Mouse (Mus musculus) hindbrain, embryonic 15.5 days (tissue): ENCODE results near the gene P2ry10. TPM values are rescaled to one million over a fixed set of nuclear protein-coding genes. Genes with fewer than 3 reads are reported as not detected.
"Not testable (repeated sequence)": the region's sequence is repeated elsewhere in the genome, so short reads cannot be mapped to it uniquely, and the experiment has no call there.

Experiments
- ATAC-seq: fragments of 200-750 bp; cut with Nextera tagmentation; 2 replicates; pipeline ENCODE4 v1.8.0; 2017; ENCODE audit warnings: low read depth, moderate number of reproducible peaks, moderate TSS enrichment; ENCODE audit not compliant: low FRiP score
- H3K27ac ChIP-seq: fragments of 300-500 bp; sonication (generic); replicated peaks from 2 replicates; pipeline ENCODE4 v1.5.1; 2015; ENCODE audit warnings: mild to moderate bottlenecking, inconsistent platforms
- H3K27me3 ChIP-seq: fragments of 300-500 bp; sonication (generic); 2 replicates; pipeline ENCODE4 v1.6.1; 2015; ENCODE audit warnings: control low read depth, inconsistent platforms
- H3K36me3 ChIP-seq: fragments of 300-500 bp; sonication (generic); 2 replicates; pipeline ENCODE4 v1.6.1; 2015; ENCODE audit warnings: control low read depth, inconsistent platforms
- H3K4me1 ChIP-seq: fragments of 300-500 bp; sonication (generic); replicated peaks from 2 replicates; pipeline ENCODE4 v1.6.1; 2015; ENCODE audit warnings: control low read depth, inconsistent platforms
- H3K4me2 ChIP-seq: fragments of 300-500 bp; sonication (generic); 2 replicates; pipeline ENCODE4 v1.6.1; 2015; ENCODE audit warnings: moderate library complexity, mild to moderate bottlenecking, inconsistent platforms
- H3K4me3 ChIP-seq: fragments of 300-500 bp; sonication (generic); 2 replicates; pipeline ENCODE4 v1.5.1; 2015; ENCODE audit warnings: mild to moderate bottlenecking, inconsistent platforms
- H3K9ac ChIP-seq: fragments of 300-500 bp; sonication (generic); 2 replicates; pipeline ENCODE4 v1.6.1; 2015; ENCODE audit warnings: inconsistent platforms
- H3K9me3 ChIP-seq: fragments of 300-500 bp; sonication (generic); 2 replicates; pipeline ENCODE4 v1.6.1; 2016; ENCODE audit warnings: control low read depth, inconsistent platforms
- WGBS: fragments of 180-500 bp; shearing (Covaris S2); methylation state at CpG from one replicate; pipeline ENCODE4 v1.1.7; 2015; 5-methylcytosine and 5-hydroxymethylcytosine counted together
- polyA plus RNA-seq: library from polyadenylated mRNA; unstranded; fragments of >200 nt; fragmentation: Nextera tagmentation; extraction: Ambion mirVana; gene quantifications from 2 replicates; pipeline ENCODE4 v1.2.1, GENCODE M21; 2015

Gene P2ry10
- not detected in 2 replicates for polyA plus RNA-seq

DNA sequence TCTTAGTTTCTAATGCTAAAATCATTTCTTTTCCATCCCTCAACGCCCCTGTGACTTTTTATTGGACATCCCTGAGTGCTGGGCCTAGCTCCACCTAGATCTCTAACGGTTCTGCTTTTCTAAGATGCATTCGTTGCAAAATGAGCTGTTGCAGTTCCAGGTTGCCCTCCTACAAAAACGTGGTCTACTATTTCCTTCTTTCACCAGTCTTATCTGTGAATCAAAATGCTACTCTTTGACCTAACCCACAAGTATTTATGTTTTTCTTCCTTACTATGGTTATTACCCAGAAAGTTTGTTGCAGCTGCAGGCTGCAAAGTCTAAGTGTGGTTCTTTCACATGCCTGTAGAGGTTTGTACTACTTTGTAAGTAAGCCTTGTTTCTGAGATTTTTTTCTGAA lies at the start of gene P2ry10:
Gene P2ry10 (plus strand): TSS at position 316 of the 400 bp plus-strand sequence.
- Histone ChIP-seq H3K9me3 (no peaks in the 10 kb centered on the region), H3K27me3 (no peaks in the 10 kb centered on the region), H3K4me2 (no peak within 1 kb of the TSS), H3K4me3 (no peak within 1 kb of the TSS), H3K27ac (no peak within 1 kb of the TSS), H3K4me1 (no peaks in the 10 kb centered on the region), H3K36me3 (no peaks in the 10 kb centered on the region), H3K9ac (no peak within 1 kb of the TSS)
- ATAC-seq, result no peak
- WGBS, result 65% methylated on average over 4 of the region's 4 CpGs

- Histone ChIP-seq H3K27me3 (no peaks in the 10 kb centered on the region), H3K27ac (no peak overlapping the region), H3K4me2 (no peak overlapping the region), H3K36me3 (no peaks in the 10 kb centered on the region), H3K9ac (no peak overlapping the region), H3K4me1 (no peaks in the 10 kb centered on the region), H3K9me3 (no peaks in the 10 kb centered on the region), H3K4me3 (no peak overlapping the region)
- ATAC-seq, result no peak
Observed at GRCm38 (mm10) chrX:107039146-107039545, 49.1 kb upstream of the P2ry10 start.

DNA sequence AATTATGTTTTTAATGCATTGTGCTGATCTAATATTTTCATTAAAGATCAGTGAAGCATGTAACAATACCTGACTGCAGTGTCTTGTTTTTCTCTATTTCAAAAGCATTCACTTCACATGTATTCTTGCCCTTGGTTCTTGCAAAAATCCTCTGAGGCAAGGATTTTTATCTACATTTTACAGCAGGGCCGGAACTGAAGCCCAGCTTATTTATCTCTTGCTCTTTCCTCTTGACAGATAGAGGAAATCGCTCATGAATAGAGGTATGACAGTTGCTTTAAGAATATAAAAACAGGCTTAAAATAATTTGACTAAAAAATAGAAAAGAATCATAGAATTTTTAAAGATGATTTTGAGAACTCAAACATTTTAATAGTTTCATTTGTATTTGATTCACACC lies 48.7 kb upstream of the P2ry10 start:
- Histone ChIP-seq H3K4me1 (no peaks in the 10 kb centered on the region), H3K4me3 (no peak overlapping the region), H3K9me3 (no peaks in the 10 kb centered on the region), H3K9ac (no peak overlapping the region), H3K36me3 (no peaks in the 10 kb centered on the region), H3K4me2 (no peak overlapping the region), H3K27ac (no peak overlapping the region), H3K27me3 (no peaks in the 10 kb centered on the region)
- no peak for ATAC-seq
- 70% methylated on average over 2 of the region's 2 CpGs for WGBS

GRCm38 (mm10) chrX:107042367-107042766 lies 45.9 kb upstream of the P2ry10 start:
- Histone ChIP-seq H3K27ac (no peak overlapping the region), H3K4me1 (no peaks in the 10 kb centered on the region), H3K4me3 (no peak overlapping the region), H3K4me2 (no peak overlapping the region), H3K27me3 (no peaks in the 10 kb centered on the region), H3K9ac (no peak overlapping the region), H3K36me3 (no peaks in the 10 kb centered on the region), H3K9me3 (no peaks in the 10 kb centered on the region)
- no peak for ATAC-seq
- WGBS, result 89% methylated on average over 2 of the region's 2 CpGs

DNA sequence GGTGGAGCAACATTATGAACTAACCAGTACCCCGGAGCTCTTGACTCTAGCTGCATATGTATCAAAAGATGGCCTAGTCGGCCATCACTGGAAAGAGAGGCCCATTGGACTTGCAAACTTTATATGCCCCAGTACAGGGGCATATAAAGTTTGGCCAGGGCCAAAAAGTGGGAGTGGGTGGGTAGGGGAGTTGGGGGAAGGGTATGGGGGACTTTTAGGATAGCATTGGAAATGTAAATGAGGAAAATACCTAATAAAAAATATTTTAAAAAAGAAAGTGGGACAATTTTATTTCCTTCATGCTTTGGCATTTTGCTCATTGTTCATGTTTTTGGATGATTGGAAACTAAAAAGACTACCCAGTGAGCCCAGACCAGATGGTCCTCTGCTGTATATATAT lies 4.9 kb upstream of the P2ry10 start:
- ATAC-seq, H3K27me3 ChIP-seq, H3K27ac ChIP-seq, H3K9me3 ChIP-seq, H3K4me1 ChIP-seq, H3K9ac ChIP-seq, H3K4me3 ChIP-seq, H3K36me3 ChIP-seq, H3K4me2 ChIP-seq: not testable (repeated sequence)
- WGBS, result 96% methylated on average over 2 of the region's 2 CpGs

- H3K9ac ChIP-seq, result no peak overlapping the region
- no peak overlapping the region for H3K27ac ChIP-seq
- no peaks in the 10 kb centered on the region for H3K27me3 ChIP-seq
- H3K4me2 ChIP-seq, result no peak overlapping the region
- H3K4me1 ChIP-seq, result no peaks in the 10 kb centered on the region
- no peaks in the 10 kb centered on the region for H3K36me3 ChIP-seq
- no peak for ATAC-seq
- H3K4me3 ChIP-seq, result no peak overlapping the region
- H3K9me3 ChIP-seq, result no peaks in the 10 kb centered on the region
Observed at GRCm38 (mm10) chrX:107084320-107084719, 4.0 kb upstream of the P2ry10 start.

DNA sequence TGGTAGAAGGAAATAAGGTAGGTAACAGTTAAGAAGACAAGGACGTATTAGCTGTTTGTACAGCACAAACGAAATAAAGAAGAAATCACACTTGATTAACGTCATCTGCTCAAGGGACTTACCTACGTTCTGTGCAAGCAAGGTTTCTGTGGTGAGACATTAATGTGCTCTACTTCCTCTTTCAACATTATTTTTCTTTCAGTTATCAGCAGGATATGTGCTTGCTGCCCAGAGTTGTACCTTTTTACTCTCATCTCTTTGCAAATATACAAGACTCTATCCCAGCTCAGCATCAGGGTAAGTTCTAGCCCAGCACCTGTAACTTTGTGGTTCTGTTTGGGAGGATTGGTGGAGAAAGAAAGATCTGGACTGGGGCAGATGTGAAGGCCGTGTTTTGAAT lies 839 bp downstream of the P2ry10 start:
- no peak overlapping the region for H3K4me3 ChIP-seq
- ATAC-seq, result no peak
- H3K27ac ChIP-seq, result no peak overlapping the region
- no peaks in the 10 kb centered on the region for H3K27me3 ChIP-seq
- H3K9me3 ChIP-seq, result no peaks in the 10 kb centered on the region
- H3K4me2 ChIP-seq, result no peak overlapping the region
- no peak overlapping the region for H3K9ac ChIP-seq
- no peaks in the 10 kb centered on the region for H3K4me1 ChIP-seq
- WGBS, result 88% methylated on average over 5 of the region's 5 CpGs
- no peaks in the 10 kb centered on the region for H3K36me3 ChIP-seq

DNA sequence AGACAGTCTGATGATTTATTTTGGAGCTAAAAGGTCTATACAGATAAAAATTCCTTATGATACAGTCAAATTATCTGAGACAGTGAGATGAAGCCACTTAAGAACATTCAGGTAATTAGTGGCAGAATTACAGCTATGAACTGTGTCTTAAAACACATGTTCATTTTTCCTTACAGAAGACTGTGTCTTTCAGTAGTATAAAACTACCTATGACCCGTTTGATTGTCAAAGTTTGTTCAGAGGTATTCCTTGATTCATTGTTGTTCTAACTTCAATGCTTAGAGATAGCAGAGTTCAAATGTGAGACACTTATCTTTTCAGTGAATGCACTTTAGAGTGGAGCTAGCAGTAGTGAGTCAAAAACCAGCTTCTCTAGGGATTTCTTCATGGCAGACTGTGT lies 1.6 kb downstream of the P2ry10 start:
- no peak overlapping the region for H3K4me3 ChIP-seq
- H3K4me1 ChIP-seq, result no peaks in the 10 kb centered on the region
- no peak for ATAC-seq
- no peak overlapping the region for H3K27ac ChIP-seq
- no peak overlapping the region for H3K4me2 ChIP-seq
- H3K9ac ChIP-seq, result no peak overlapping the region
- no peaks in the 10 kb centered on the region for H3K27me3 ChIP-seq
- H3K36me3 ChIP-seq, result no peaks in the 10 kb centered on the region
- WGBS, result 81% methylated on average over 1 of the region's 1 CpGs
- no peaks in the 10 kb centered on the region for H3K9me3 ChIP-seq

DNA sequence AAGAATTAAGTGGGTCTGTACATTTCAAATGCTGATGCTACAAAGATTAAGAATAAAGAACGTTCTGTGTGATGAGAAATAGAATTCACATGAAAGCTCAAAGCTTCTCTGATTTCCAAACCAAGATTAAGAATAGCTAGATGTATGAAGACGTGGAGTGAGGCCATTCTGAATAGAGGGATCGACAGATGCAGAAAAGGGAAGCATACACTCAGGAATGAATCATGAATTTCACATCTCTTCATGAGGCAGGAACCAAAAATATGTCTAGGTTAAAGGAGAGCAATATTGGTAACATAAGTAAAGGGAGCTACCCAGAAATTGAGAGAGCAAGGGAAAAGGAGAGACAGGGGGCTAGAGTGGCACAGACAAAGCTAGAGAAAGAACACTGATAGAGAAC lies 7.3 kb downstream of the P2ry10 start:
- H3K9ac ChIP-seq, result no peak overlapping the region
- H3K4me2 ChIP-seq, result no peak overlapping the region
- no peaks in the 10 kb centered on the region for H3K36me3 ChIP-seq
- H3K9me3 ChIP-seq, result no peaks in the 10 kb centered on the region
- 74% methylated on average over 3 of the region's 3 CpGs for WGBS
- H3K27me3 ChIP-seq, result no peaks in the 10 kb centered on the region
- no peaks in the 10 kb centered on the region for H3K4me1 ChIP-seq
- ATAC-seq, result no peak
- H3K27ac ChIP-seq, result no peak overlapping the region
- no peak overlapping the region for H3K4me3 ChIP-seq

GRCm38 (mm10) chrX:107116333-107116732 lies 28.0 kb downstream of the P2ry10 start:
- Histone ChIP-seq H3K36me3 (no peaks in the 10 kb centered on the region), H3K27me3 (no peaks in the 10 kb centered on the region), H3K9me3 (no peaks in the 10 kb centered on the region), H3K4me1 (no peaks in the 10 kb centered on the region), H3K4me2 (no peak overlapping the region), H3K27ac (no peak overlapping the region), H3K4me3 (no peak overlapping the region), H3K9ac (no peak overlapping the region)
- 91% methylated on average over 1 of the region's 1 CpGs for WGBS
- ATAC-seq, result no peak

DNA sequence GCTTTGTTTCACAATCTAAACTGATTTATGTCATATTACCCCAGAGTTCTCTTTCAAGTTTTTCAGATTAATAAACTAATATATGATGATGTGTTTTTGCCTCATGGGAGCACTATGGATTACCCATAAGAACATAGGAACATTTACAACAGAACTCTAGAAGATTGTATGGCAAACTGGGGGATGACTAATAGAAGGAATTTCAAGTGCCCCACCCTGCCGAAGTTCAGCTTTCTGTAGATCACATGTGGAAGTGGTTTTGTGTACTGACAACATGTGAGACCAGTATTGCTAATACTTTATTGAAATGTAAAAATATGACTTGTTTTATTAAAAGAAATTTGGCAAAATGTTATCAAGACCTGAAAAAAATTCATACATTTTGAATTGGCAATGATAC lies 28.7 kb downstream of the P2ry10 start:
- Histone ChIP-seq H3K4me2 (no peak overlapping the region), H3K9ac (no peak overlapping the region)
- WGBS, result 90% methylated on average over 1 of the region's 1 CpGs

DNA sequence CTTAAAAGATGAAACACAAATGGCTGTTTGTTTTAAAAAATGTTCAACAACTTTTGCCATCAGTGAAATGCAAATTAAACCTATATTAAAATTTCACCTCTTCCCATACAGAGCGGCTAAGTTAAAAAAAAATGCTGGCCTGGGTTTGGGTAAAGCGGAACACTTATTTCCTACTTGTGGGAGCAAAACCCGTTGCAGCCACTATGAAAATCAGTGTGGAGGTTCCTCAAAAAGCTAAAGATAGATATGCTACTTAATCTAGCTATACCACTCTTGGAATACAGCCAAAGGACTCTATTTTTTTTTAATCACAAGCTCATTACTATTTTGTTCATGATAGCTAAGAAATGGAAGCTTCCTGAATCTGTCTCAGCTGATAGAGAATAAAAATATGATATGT lies 54.9 kb downstream of the P2ry10 start:
- Histone ChIP-seq H3K4me2 (no peak overlapping the region), H3K27me3 (no peaks in the 10 kb centered on the region), H3K4me1 (no peaks in the 10 kb centered on the region), H3K36me3 (no peaks in the 10 kb centered on the region), H3K4me3 (no peak overlapping the region), H3K9ac (no peak overlapping the region), H3K9me3 (no peaks in the 10 kb centered on the region), H3K27ac (no peak overlapping the region)
- ATAC-seq, result no peak
- 79% methylated on average over 3 of the region's 3 CpGs for WGBS

More for the DNA sequence above, 28.7 kb downstream of the P2ry10 start:
- Histone ChIP-seq H3K4me1 (no peaks in the 10 kb centered on the region), H3K4me3 (no peak overlapping the region), H3K9me3 (no peaks in the 10 kb centered on the region), H3K27me3 (no peaks in the 10 kb centered on the region), H3K36me3 (no peaks in the 10 kb centered on the region), H3K27ac (no peak overlapping the region)
- ATAC-seq, result no peak

- 72% methylated on average over 2 of the region's 2 CpGs for WGBS
- Histone ChIP-seq H3K4me1 (no peaks in the 10 kb centered on the region), H3K27ac (no peak overlapping the region), H3K36me3 (no peaks in the 10 kb centered on the region), H3K27me3 (no peaks in the 10 kb centered on the region), H3K9ac (no peak overlapping the region), H3K4me2 (no peak overlapping the region), H3K9me3 (no peaks in the 10 kb centered on the region), H3K4me3 (no peak overlapping the region)
- ATAC-seq, result no peak
Observed at GRCm38 (mm10) chrX:107143930-107144329, 55.6 kb downstream of the P2ry10 start.
